Mouse (Mus musculus) neural tube, embryonic 15.5 days (tissue): Measurements from ENCODE around the gene Tdrd6. TPM values are rescaled to one million over a fixed set of nuclear protein-coding genes. Genes with fewer than 3 reads are reported as not detected.

Experiments
- ATAC-seq: fragments of 200-750 bp; cut with Nextera tagmentation; 2 replicates; pipeline ENCODE4 v1.8.0; 2017; ENCODE audit warnings: mild to moderate bottlenecking, moderate TSS enrichment, moderate library complexity; ENCODE audit not compliant: low FRiP score
- H3K27ac ChIP-seq: fragments of 300-500 bp; sonication (generic); replicated peaks from 2 replicates; pipeline ENCODE4 v1.5.1; 2015; ENCODE audit warnings: mild to moderate bottlenecking, inconsistent platforms
- H3K27me3 ChIP-seq: fragments of 300-500 bp; sonication (generic); replicated peaks from 2 replicates; pipeline ENCODE4 v1.6.1; 2015; ENCODE audit warnings: inconsistent platforms
- H3K36me3 ChIP-seq: fragments of 300-500 bp; sonication (generic); 2 replicates; pipeline ENCODE4 v1.6.1; 2015; ENCODE audit warnings: inconsistent platforms
- H3K4me1 ChIP-seq: fragments of 300-500 bp; sonication (generic); 2 replicates; pipeline ENCODE4 v1.6.1; 2015; ENCODE audit warnings: inconsistent platforms
- H3K4me2 ChIP-seq: fragments of 300-500 bp; sonication (generic); 2 replicates; pipeline ENCODE4 v1.6.1; 2015; ENCODE audit warnings: inconsistent platforms, mild to moderate bottlenecking, moderate library complexity
- H3K4me3 ChIP-seq: fragments of 300-500 bp; sonication (generic); replicated peaks from 2 replicates; pipeline ENCODE4 v1.5.1; 2015; ENCODE audit warnings: mild to moderate bottlenecking, inconsistent platforms
- H3K9ac ChIP-seq: fragments of 300-500 bp; sonication (generic); replicated peaks from 2 replicates; pipeline ENCODE4 v1.6.1; 2015; ENCODE audit warnings: mild to moderate bottlenecking, inconsistent platforms
- H3K9me3 ChIP-seq: fragments of 300-500 bp; sonication (generic); replicated peaks from 2 replicates; pipeline ENCODE4 v1.6.1; 2016; ENCODE audit warnings: inconsistent platforms
- WGBS: fragments of 180-500 bp; shearing (Covaris S2); methylation state at CpG from one replicate; pipeline ENCODE4 v1.1.7; 2015; ENCODE audit warnings: mixed read lengths; 5-methylcytosine and 5-hydroxymethylcytosine counted together
- polyA plus RNA-seq: library from polyadenylated mRNA; unstranded; fragments of >200 nt; fragmentation: Nextera tagmentation; extraction: Ambion mirVana; gene quantifications from 2 replicates; pipeline ENCODE4 v1.2.1, GENCODE M21; 2015

Tdrd6 gene
- polyA plus RNA-seq, 1 experiment from 2014 or later = 0.81 TPM

GRCm38 (mm10) chr17:43606704-43607103, 23.4 kb downstream of the Tdrd6 start:
- H3K27ac ChIP-seq = no peak overlapping the region
- no peaks in the 10 kb centered on the region for H3K27me3 ChIP-seq
- no peaks in the 10 kb centered on the region for H3K36me3 ChIP-seq
- H3K9me3 ChIP-seq = no peaks in the 10 kb centered on the region
- no peak overlapping the region for H3K9ac ChIP-seq
- H3K4me3 ChIP-seq = no peak overlapping the region
- no peaks in the 10 kb centered on the region for H3K4me1 ChIP-seq
- 14% methylated on average over 3 of the region's 3 CpGs for WGBS
- no peak for ATAC-seq
- no peak overlapping the region for H3K4me2 ChIP-seq

- WGBS = 71% methylated on average over 4 of the region's 4 CpGs
- Histone ChIP-seq H3K9ac (no peak overlapping the region), H3K36me3 (0 out of 2 replicates have a peak, but pooled peaks cover 7% of the 10 kb centered on the region), H3K27me3 (no peaks in the 10 kb centered on the region), H3K4me2 (no peak overlapping the region), H3K27ac (no peak overlapping the region), H3K4me3 (no peak overlapping the region), H3K4me1 (no peaks in the 10 kb centered on the region), H3K9me3 (no peaks in the 10 kb centered on the region)
- no peak for ATAC-seq
These were observed 31.4 kb downstream of the Tdrd6 start for GRCm38 (mm10) chr17:43598706-43599105.

GRCm38 (mm10) chr17:43597742-43598141, 32.4 kb downstream of the Tdrd6 start:
- Histone ChIP-seq H3K9ac (no peak overlapping the region), H3K4me3 (no peak overlapping the region), H3K36me3 (0 out of 2 replicates have a peak, but pooled peaks cover 7% of the 10 kb centered on the region), H3K4me2 (no peak overlapping the region), H3K9me3 (no peaks in the 10 kb centered on the region), H3K27ac (no peak overlapping the region), H3K4me1 (no peaks in the 10 kb centered on the region), H3K27me3 (no peaks in the 10 kb centered on the region)
- WGBS = 100% methylated on average over 2 of the region's 2 CpGs
- no peak for ATAC-seq

- Histone ChIP-seq H3K4me3 (no peak overlapping the region), H3K27me3 (no peaks in the 10 kb centered on the region), H3K9ac (no peak overlapping the region), H3K9me3 (no peaks in the 10 kb centered on the region), H3K4me1 (no peaks in the 10 kb centered on the region), H3K27ac (no peak overlapping the region), H3K4me2 (no peak overlapping the region), H3K36me3 (0 out of 2 replicates have a peak, but pooled peaks cover 5% of the 10 kb centered on the region)
- WGBS = 88% methylated on average over 21 of the region's 21 CpGs
- no peak for ATAC-seq
These were observed 37.5 kb downstream of the Tdrd6 start for GRCm38 (mm10) chr17:43592296-43593291.

- Histone ChIP-seq H3K4me3 (no peak overlapping the region), H3K4me1 (no peaks in the 10 kb centered on the region), H3K27me3 (no peaks in the 10 kb centered on the region), H3K9me3 (no peaks in the 10 kb centered on the region), H3K27ac (no peak overlapping the region), H3K4me2 (no peak overlapping the region), H3K36me3 (no peaks in the 10 kb centered on the region), H3K9ac (no peak overlapping the region)
- no peak for ATAC-seq
- 80% methylated on average over 5 of the region's 5 CpGs for WGBS
These were observed 39.6 kb downstream of the Tdrd6 start for GRCm38 (mm10) chr17:43590531-43590930.

GRCm38 (mm10) chr17:43589750-43590149, 40.3 kb downstream of the Tdrd6 start:
- WGBS = 91% methylated on average over 6 of the region's 6 CpGs
- Histone ChIP-seq H3K4me3 (no peak overlapping the region), H3K4me1 (no peaks in the 10 kb centered on the region), H3K27me3 (no peaks in the 10 kb centered on the region), H3K9ac (no peak overlapping the region), H3K36me3 (no peaks in the 10 kb centered on the region), H3K4me2 (no peak overlapping the region), H3K27ac (no peak overlapping the region), H3K9me3 (no peaks in the 10 kb centered on the region)
- no peak for ATAC-seq

- no peaks in the 10 kb centered on the region for H3K36me3 ChIP-seq
- no peak overlapping the region for H3K4me2 ChIP-seq
- 0 out of 2 replicates have a peak, but pooled peaks cover 4% of the 10 kb centered on the region for H3K4me1 ChIP-seq
- no peak overlapping the region for H3K4me3 ChIP-seq
- H3K9me3 ChIP-seq = no peaks in the 10 kb centered on the region
- no peak overlapping the region for H3K27ac ChIP-seq
- 93% methylated on average over 2 of the region's 2 CpGs for WGBS
- H3K9ac ChIP-seq = no peak overlapping the region
- no peaks in the 10 kb centered on the region for H3K27me3 ChIP-seq
- no peak for ATAC-seq
These were observed 42.8 kb downstream of the Tdrd6 start for GRCm38 (mm10) chr17:43587278-43587677.

GRCm38 (mm10) chr17:43584771-43585170, 45.3 kb downstream of the Tdrd6 start:
- H3K27me3 ChIP-seq = no peaks in the 10 kb centered on the region
- peaks cover 13% of the 10 kb centered on the region for H3K4me1 ChIP-seq
- 85% methylated on average over 7 of the region's 7 CpGs for WGBS

GRCm38 (mm10) chr17:43581012-43581467, 49.1 kb downstream of the Tdrd6 start:
- Histone ChIP-seq H3K36me3 (no peaks in the 10 kb centered on the region), H3K4me1 (peaks cover 13% of the 10 kb centered on the region), H3K27me3 (no peaks in the 10 kb centered on the region), H3K4me3 (no peak overlapping the region), H3K9ac (0 out of 2 replicates have a peak overlapping the region, but pooled peaks have one; percentile 7), H3K4me2 (peak overlapping the region; percentile 39), H3K9me3 (no peaks in the 10 kb centered on the region), H3K27ac (peak overlapping the region; percentile 48)
- 26% methylated on average over 8 of the region's 8 CpGs for WGBS
- ATAC-seq = peak; percentile 77

More at GRCm38 (mm10) chr17:43584771-43585170, 45.3 kb downstream of the Tdrd6 start:
- Histone ChIP-seq H3K9me3 (no peaks in the 10 kb centered on the region), H3K27ac (no peak overlapping the region), H3K4me2 (no peak overlapping the region), H3K4me3 (no peak overlapping the region), H3K36me3 (no peaks in the 10 kb centered on the region), H3K9ac (no peak overlapping the region)
- no peak for ATAC-seq

GRCm38 (mm10) chr17:43580456-43580855, 49.6 kb downstream of the Tdrd6 start:
- 0 out of 2 replicates have a peak overlapping the region, but pooled peaks have one; percentile 7 for H3K9ac ChIP-seq
- H3K27ac ChIP-seq = peak overlapping the region; percentile 48; the same call in 1 of the 2 replicates
- peaks cover 13% of the 10 kb centered on the region for H3K4me1 ChIP-seq
- no peaks in the 10 kb centered on the region for H3K27me3 ChIP-seq
- ATAC-seq = no peak
- H3K9me3 ChIP-seq = no peaks in the 10 kb centered on the region
- no peaks in the 10 kb centered on the region for H3K36me3 ChIP-seq
- no peak overlapping the region for H3K4me3 ChIP-seq
- peak overlapping the region; percentile 39 for H3K4me2 ChIP-seq
- 43% methylated on average over 3 of the region's 3 CpGs for WGBS

- no peaks in the 10 kb centered on the region for H3K9me3 ChIP-seq
- no peak overlapping the region for H3K27ac ChIP-seq
- H3K36me3 ChIP-seq = no peaks in the 10 kb centered on the region
- H3K4me2 ChIP-seq = no peak overlapping the region
- H3K9ac ChIP-seq = no peak overlapping the region
- no peak for ATAC-seq
- H3K4me3 ChIP-seq = no peak overlapping the region
- WGBS = 13% methylated on average over 3 of the region's 3 CpGs
- H3K4me1 ChIP-seq = peaks cover 4% of the 10 kb centered on the region
- 0 out of 2 replicates have a peak, but pooled peaks cover 3% of the 10 kb centered on the region for H3K27me3 ChIP-seq
These were observed 56.5 kb downstream of the Tdrd6 start for GRCm38 (mm10) chr17:43573624-43574073.
